Mouse (Mus musculus): Measurements from ENCODE around the gene Tiam2. TPM values are rescaled to one million over a fixed set of nuclear protein-coding genes. Genes with fewer than 3 reads are reported as not detected.

Tiam2 gene
- polyA plus RNA-seq, 1 experiment: 3.4 TPM

DNA sequence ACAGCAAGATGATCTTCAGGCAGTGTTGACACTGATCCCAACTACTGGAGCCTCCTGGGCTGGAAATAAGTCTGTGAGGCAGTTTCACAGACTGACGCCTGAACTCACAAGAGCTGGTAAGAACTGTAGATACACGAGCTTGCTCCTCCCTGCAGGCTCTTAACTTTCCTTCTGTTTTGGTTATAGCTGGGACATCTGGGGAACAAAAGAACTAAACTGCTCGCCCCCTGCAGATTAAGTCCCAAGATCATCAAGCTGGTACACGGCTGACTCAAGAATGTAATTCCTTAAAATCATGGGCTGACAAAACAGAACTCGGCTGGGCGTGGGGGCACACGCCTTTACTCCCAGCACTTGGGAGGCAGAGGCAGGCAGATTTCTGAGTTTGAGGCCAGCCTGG is 204.2 kb downstream of the Tiam2 start:
- no peak for TF ChIP-seq POLR2A (IDR thresholded peaks at IDR 0.05; ENCODE audit: borderline replicate concordance, control insufficient read depth, low read depth, low read length)
- TF ChIP-seq CTCF (IDR thresholded peaks at IDR 0.05; ENCODE audit: control insufficient read depth, insufficient read depth, low read length): no peak
- no peak overlapping the region for H3K27ac ChIP-seq (ENCODE audit: control insufficient read depth, insufficient read depth, low read depth, low read length, poor library complexity)
- no peaks in the 10 kb centered on the region for H3K4me1 ChIP-seq (ENCODE audit: control insufficient read depth, insufficient read depth, low read length)
- 87% methylated on average over 7 of the region's 7 CpGs for WGBS
- H3K4me3 ChIP-seq (replicated peaks; ENCODE audit: control insufficient read depth, low read depth, low read length): no peak overlapping the region

DNA sequence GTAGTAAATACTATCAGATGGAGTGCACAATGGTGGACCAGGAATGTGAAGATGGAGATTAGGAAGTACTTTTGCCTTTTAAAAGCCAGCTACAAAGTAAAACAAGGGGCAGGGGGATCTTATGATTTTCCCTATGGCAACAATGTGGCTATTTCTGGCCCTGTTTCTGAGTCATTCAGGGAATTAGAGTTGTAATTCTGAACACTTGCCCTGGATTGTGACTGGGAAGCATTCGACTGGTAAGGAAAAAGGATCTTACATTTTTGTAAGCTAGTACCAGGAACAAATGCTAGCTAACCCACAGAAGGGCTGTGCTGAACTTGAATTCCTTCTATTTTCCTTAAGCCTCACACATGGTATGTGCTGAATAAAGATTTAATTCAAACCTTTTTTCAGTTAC is 205.3 kb downstream of the Tiam2 start:
- WGBS: 78% methylated on average over 1 of the region's 1 CpGs
- no peak overlapping the region for H3K27ac ChIP-seq (ENCODE audit: control insufficient read depth, insufficient read depth, low read depth, low read length, poor library complexity)
- no peaks in the 10 kb centered on the region for H3K4me1 ChIP-seq (ENCODE audit: control insufficient read depth, insufficient read depth, low read length)
- H3K4me3 ChIP-seq (replicated peaks; ENCODE audit: control insufficient read depth, low read depth, low read length): no peak overlapping the region
- TF ChIP-seq POLR2A (IDR thresholded peaks at IDR 0.05; ENCODE audit: borderline replicate concordance, control insufficient read depth, low read depth, low read length): no peak
- no peak for TF ChIP-seq CTCF (IDR thresholded peaks at IDR 0.05; ENCODE audit: control insufficient read depth, insufficient read depth, low read length)

DNA sequence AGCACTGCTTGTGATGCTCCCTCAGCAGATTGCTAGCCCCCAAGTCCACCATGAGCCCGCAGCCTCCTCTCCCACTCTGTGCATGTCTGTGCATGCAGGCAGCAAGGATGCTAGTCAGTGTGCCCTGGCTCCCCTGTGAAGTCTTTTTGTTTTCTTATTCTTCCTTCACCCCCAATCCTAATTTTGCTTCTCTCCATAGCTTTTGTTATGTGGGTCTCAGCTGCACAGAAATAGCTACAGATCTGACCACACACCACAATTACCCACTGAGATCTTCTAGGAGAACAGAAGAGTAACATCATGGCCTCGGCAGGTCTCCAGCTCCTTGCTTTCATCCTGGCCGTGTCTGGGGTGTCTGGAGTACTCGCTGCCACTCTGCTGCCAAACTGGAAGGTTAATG is 205.9 kb downstream of the Tiam2 start, which contains the start of gene Cldn20:
Gene Cldn20, plus strand, starts transcription at position 301 of the 400 bp plus-strand sequence.
- WGBS: 95% methylated on average over 4 of the region's 4 CpGs
- TF ChIP-seq POLR2A (IDR thresholded peaks at IDR 0.05; ENCODE audit: borderline replicate concordance, control insufficient read depth, low read depth, low read length): no peak
- TF ChIP-seq CTCF (IDR thresholded peaks at IDR 0.05; ENCODE audit: control insufficient read depth, insufficient read depth, low read length): no peak

DNA sequence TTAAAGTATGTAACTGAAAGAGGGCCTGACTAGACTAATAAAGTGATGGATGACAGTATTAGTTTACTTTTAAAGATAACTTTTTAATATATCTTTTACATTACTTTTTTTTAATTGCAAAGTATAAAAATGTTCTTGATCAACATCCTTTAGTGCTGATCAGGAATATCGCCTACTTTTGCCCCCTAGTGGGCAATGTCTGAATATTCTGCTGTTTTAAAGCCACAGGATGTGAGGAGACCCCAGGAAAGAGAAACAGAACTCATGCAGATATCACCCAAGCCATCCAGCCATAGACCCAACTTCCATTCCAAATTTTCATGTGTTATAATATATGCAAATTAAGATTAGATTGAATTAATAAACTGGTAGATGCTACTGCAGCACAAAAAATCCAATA is 207.1 kb downstream of the Tiam2 start:
- TF ChIP-seq CTCF (IDR thresholded peaks at IDR 0.05; ENCODE audit: control insufficient read depth, insufficient read depth, low read length): no peak
- no peak for TF ChIP-seq POLR2A (IDR thresholded peaks at IDR 0.05; ENCODE audit: borderline replicate concordance, control insufficient read depth, low read depth, low read length)
- WGBS: 54% methylated on average over 1 of the region's 1 CpGs
- Histone ChIP-seq H3K27ac (ENCODE audit: control insufficient read depth, insufficient read depth, low read depth, low read length, poor library complexity) (no peak overlapping the region), H3K4me1 (ENCODE audit: control insufficient read depth, insufficient read depth, low read length) (no peaks in the 10 kb centered on the region), H3K4me3 (replicated peaks; ENCODE audit: control insufficient read depth, low read depth, low read length) (no peak overlapping the region)

More for the DNA sequence above, 205.9 kb downstream of the Tiam2 start, which contains the start of gene Cldn20:
- Histone ChIP-seq H3K4me3 (replicated peaks; ENCODE audit: control insufficient read depth, low read depth, low read length) (no peak within 1 kb of the TSS), H3K27ac (ENCODE audit: control insufficient read depth, insufficient read depth, low read depth, low read length, poor library complexity) (no peak within 1 kb of the TSS), H3K4me1 (ENCODE audit: control insufficient read depth, insufficient read depth, low read length) (no peaks in the 10 kb centered on the region)

DNA sequence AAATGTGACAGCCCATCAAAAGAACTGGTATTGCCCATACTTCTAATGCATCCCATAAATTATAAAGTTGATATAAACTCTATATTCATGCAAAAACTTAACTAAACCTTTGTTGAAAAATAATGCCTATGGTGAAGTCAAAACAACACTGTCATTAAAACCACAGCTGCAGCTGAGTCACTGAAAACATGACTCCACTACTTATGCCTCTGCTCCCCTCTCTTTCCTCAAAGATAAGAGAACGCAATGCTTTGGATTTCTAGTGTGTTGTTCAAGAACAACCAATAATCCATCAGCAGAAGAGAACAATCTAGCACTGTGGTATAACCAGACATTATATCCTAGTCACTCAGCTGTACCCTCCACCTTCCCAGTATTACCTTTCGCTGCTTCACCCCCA is 213.9 kb downstream of the Tiam2 start:
- WGBS: 75% methylated on average over 2 of the region's 2 CpGs
- no peak for TF ChIP-seq CTCF (IDR thresholded peaks at IDR 0.05; ENCODE audit: control insufficient read depth, insufficient read depth, low read length)
- no peak for TF ChIP-seq POLR2A (IDR thresholded peaks at IDR 0.05; ENCODE audit: borderline replicate concordance, control insufficient read depth, low read depth, low read length)
- H3K27ac ChIP-seq (ENCODE audit: control insufficient read depth, insufficient read depth, low read depth, low read length, poor library complexity): no peak overlapping the region
- no peak overlapping the region for H3K4me3 ChIP-seq (replicated peaks; ENCODE audit: control insufficient read depth, low read depth, low read length)
- no peaks in the 10 kb centered on the region for H3K4me1 ChIP-seq (ENCODE audit: control insufficient read depth, insufficient read depth, low read length)

DNA sequence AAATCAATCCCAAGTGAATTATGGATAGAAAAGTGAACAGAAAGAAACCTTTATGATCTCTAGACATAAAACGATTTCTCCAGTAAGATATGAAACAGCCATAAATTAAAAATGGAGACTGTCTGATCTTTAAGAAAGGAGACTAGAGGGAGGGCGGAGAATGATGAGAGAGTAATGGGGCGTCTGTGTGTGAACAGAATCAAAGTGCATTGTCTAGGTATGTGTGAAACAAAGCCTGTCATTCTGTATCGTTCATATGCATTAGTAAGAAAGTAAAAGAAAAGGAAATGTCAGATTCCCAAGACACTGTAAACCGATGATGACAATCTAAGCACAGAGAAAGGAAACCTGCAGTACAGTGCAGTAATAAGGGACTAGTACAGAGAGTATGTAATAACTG is 214.7 kb downstream of the Tiam2 start:
- H3K4me3 ChIP-seq (replicated peaks; ENCODE audit: control insufficient read depth, low read depth, low read length): no peak overlapping the region
- H3K27ac ChIP-seq (ENCODE audit: control insufficient read depth, insufficient read depth, low read depth, low read length, poor library complexity): no peak overlapping the region
- WGBS: 87% methylated on average over 5 of the region's 5 CpGs
- no peaks in the 10 kb centered on the region for H3K4me1 ChIP-seq (ENCODE audit: control insufficient read depth, insufficient read depth, low read length)
- TF ChIP-seq CTCF (IDR thresholded peaks at IDR 0.05; ENCODE audit: control insufficient read depth, insufficient read depth, low read length): no peak

DNA sequence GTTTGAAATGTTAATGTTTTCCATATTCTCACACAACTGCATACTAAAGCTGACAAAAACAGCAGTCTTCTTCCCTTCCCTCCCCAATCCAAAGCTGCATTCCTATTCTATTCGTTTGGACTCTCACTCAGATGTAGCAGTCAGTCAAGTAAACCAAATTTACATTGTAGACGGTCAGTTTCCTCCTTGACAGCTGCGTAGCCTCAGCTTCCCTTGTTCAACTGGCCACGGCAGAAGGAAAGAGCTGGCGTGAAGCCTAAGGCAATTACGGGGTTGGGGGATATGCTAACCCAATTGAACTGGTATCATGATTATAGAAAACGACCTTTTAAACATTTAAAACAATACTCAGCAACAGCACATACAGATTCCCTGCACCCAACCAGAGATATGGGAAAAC is 221.4 kb downstream of the Tiam2 start:
- TF ChIP-seq CTCF (IDR thresholded peaks at IDR 0.05; ENCODE audit: control insufficient read depth, insufficient read depth, low read length) (no peak), POLR2A (IDR thresholded peaks at IDR 0.05; ENCODE audit: borderline replicate concordance, control insufficient read depth, low read depth, low read length) (no peak)
- 74% methylated on average over 7 of the region's 7 CpGs for WGBS
- Histone ChIP-seq H3K4me3 (replicated peaks; ENCODE audit: control insufficient read depth, low read depth, low read length) (no peak overlapping the region), H3K4me1 (ENCODE audit: control insufficient read depth, insufficient read depth, low read length) (no peaks in the 10 kb centered on the region), H3K27ac (ENCODE audit: control insufficient read depth, insufficient read depth, low read depth, low read length, poor library complexity) (no peak overlapping the region)

DNA sequence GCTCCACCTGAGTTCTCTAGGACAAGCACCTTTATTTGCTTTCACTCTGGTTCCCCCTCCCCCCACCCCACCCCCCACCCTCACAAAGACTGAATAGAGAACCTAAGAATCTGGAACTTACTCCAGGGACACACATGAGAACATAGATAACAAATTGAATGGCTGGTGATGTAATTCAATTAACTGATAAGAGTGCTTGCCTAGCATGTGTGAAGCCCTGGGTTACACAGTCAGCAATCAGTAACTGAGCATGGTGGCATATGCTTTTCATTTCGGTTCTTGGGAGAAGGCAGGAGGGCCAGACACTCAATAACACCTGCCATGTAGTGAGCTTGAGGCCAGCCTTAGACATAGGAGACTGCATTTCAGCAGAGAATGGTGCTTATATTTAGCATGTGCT is 229.9 kb downstream of the Tiam2 start:
- H3K4me1 ChIP-seq (ENCODE audit: control insufficient read depth, insufficient read depth, low read length): no peaks in the 10 kb centered on the region
- no peak overlapping the region for H3K27ac ChIP-seq (ENCODE audit: control insufficient read depth, insufficient read depth, low read depth, low read length, poor library complexity)
- WGBS: 53% methylated on average over 1 of the region's 1 CpGs
- H3K4me3 ChIP-seq (replicated peaks; ENCODE audit: control insufficient read depth, low read depth, low read length): no peak overlapping the region
- TF ChIP-seq POLR2A (IDR thresholded peaks at IDR 0.05; ENCODE audit: borderline replicate concordance, control insufficient read depth, low read depth, low read length) (no peak), CTCF (IDR thresholded peaks at IDR 0.05; ENCODE audit: control insufficient read depth, insufficient read depth, low read length) (no peak)

Measured in bone marrow, adult 2 months (tissue).